Mouse (Mus musculus) layer of hippocampus, adult 9-11 months (tissue): Measurements from ENCODE around the gene Cp.
"Not testable (repeated sequence)": the region's sequence is repeated elsewhere in the genome, so short reads cannot be mapped to it uniquely, and the experiment has no call there.

Experiments used
- DNase-seq: peaks from one replicate; pipeline ENCODE4 v3.0.0; 2022

Cp gene

GRCm38 (mm10) chr3:20007759-20008158, 50.9 kb downstream of the Cp start:
- DNase-seq: no peak

GRCm38 (mm10) chr3:20010464-20010863, 53.6 kb downstream of the Cp start:
- DNase-seq: no peak

- DNase-seq: not testable (repeated sequence)
Measured at GRCm38 (mm10) chr3:20010905-20011304, 54.1 kb downstream of the Cp start.

- no peak for DNase-seq
Measured at GRCm38 (mm10) chr3:20014454-20014853, 57.6 kb downstream of the Cp start.

- DNase-seq: no peak
Measured at GRCm38 (mm10) chr3:20018076-20018475, 61.2 kb downstream of the Cp start.

- DNase-seq: no peak
Measured at GRCm38 (mm10) chr3:20023832-20024231, 67.0 kb downstream of the Cp start.

- DNase-seq: no peak
Measured at GRCm38 (mm10) chr3:20026481-20026880, 69.6 kb downstream of the Cp start.

- DNase-seq: peak; percentile 60
Measured at GRCm38 (mm10) chr3:20026996-20027689, 70.3 kb downstream of the Cp start.

GRCm38 (mm10) chr3:20027788-20028187, 70.9 kb downstream of the Cp start:
- no peak for DNase-seq

GRCm38 (mm10) chr3:20028640-20029039, 71.8 kb downstream of the Cp start:
- no peak for DNase-seq

- no peak for DNase-seq
Measured at GRCm38 (mm10) chr3:20030807-20031206, 74.0 kb downstream of the Cp start.

GRCm38 (mm10) chr3:20033761-20034718, 77.2 kb downstream of the Cp start:
- DNase-seq: no peak

GRCm38 (mm10) chr3:20034719-20035404, 78.0 kb downstream of the Cp start, which contains the start of gene Hps3:
Gene Hps3 (minus strand): TSS chr3:20035315.
- DNase-seq: peak; percentile 90

GRCm38 (mm10) chr3:20036069-20036468, 79.2 kb downstream of the Cp start:
- DNase-seq: no peak

- not testable (repeated sequence) for DNase-seq
Measured at GRCm38 (mm10) chr3:20041461-20041860, 84.6 kb downstream of the Cp start.

- not testable (repeated sequence) for DNase-seq
Measured at GRCm38 (mm10) chr3:20044736-20045135, 87.9 kb downstream of the Cp start.

GRCm38 (mm10) chr3:20057306-20058196, 100.7 kb downstream of the Cp start, which contains the start of gene Hltf:
Gene Hltf (plus strand): TSS chr3:20057811.
- DNase-seq: peak; percentile 95

GRCm38 (mm10) chr3:20058197-20058541, 101.3 kb downstream of the Cp start:
- DNase-seq: no peak
